Mouse (Mus musculus): Measurements from ENCODE around the gene Ran. TPM values are rescaled to one million over a fixed set of nuclear protein-coding genes. Genes with fewer than 3 reads are reported as not detected.

Gene Ran
- polyA plus RNA-seq, 1 experiment = 3,734 TPM

DNA sequence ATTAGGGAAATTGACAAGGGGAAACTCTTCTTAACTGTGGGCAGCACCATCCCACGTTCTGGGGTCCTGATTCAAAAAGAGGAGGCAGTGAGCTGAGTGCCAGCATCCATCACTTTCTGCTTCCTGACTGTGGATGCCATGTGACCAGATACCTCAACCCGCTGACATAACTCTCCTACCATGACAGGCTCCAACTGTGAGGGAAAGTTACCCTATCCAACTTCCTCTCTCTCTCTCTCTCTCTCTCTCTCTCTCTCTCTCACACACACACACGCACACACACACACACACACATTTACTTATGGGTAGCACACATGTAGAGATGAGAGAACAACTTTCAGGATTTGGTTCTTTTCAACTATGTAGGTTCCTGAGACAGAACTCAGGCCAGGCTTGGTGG, 10.3 kb upstream of the Ran start:
- peaks cover 69% of the 10 kb centered on the region for H3K4me1 ChIP-seq

DNA sequence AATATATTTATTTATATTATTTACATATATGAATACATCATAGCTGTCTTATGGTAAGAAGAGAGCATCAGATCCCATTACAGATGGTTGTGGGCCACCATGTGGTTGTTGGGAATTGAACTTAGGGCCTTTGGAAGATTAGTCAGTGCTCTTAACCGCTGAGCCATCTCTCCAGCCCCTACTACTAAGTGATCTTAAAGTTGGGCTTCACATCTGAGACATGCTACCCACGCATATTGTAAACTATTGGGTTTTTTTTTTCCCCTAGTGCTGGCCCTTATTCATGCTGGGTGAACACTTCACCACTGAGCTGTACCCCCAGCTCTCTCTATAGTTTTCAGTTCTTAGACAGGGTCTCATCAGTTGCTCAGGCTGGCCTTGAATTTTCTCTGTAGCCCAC, 8.9 kb upstream of the Ran start:
- Histone ChIP-seq H3K4me3 (replicated peaks) (no peak overlapping the region), H3K4me1 (peaks cover 55% of the 10 kb centered on the region), H3K9me3 (no peaks in the 10 kb centered on the region), H3K36me3 (replicated peaks; ENCODE audit: low read length) (peaks cover 10% of the 10 kb centered on the region), H3K27me3 (replicated peaks) (no peaks in the 10 kb centered on the region)
- TF ChIP-seq GATA1 (IDR thresholded peaks at IDR 0.05; ENCODE audit: borderline replicate concordance, low read length) (no peak), FLI1 (IDR thresholded peaks at IDR 0.05; ENCODE audit: low read length) (no peak)

More for the DNA sequence above, 10.3 kb upstream of the Ran start:
- no peaks in the 10 kb centered on the region for H3K27me3 ChIP-seq (replicated peaks)
- H3K4me3 ChIP-seq (replicated peaks) = peak overlapping the region; percentile 33
- no peaks in the 10 kb centered on the region for H3K9me3 ChIP-seq
- TF ChIP-seq FLI1 (IDR thresholded peaks at IDR 0.05; ENCODE audit: low read length) (no peak), GATA1 (IDR thresholded peaks at IDR 0.05; ENCODE audit: borderline replicate concordance, low read length) (no peak)
- H3K36me3 ChIP-seq (replicated peaks; ENCODE audit: low read length) = peaks cover 24% of the 10 kb centered on the region

DNA sequence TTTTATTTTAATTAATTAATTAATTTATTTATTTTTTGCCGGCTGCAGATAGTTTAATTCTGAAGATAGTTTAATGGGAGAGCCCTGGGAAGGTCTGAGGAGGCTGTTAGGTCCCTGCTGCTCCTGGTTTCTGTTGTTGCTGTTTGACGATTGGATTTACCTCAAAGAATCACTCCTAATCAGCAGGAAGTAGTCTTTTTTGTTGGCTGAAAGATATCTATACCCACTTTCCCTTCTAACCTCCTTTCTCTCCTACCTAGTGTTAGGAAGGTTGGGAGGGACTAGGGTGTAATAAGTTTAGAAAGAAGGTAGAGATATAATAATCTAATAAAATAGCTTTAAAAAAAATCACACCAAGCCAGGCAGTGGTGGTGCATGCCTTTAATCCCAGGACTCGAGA, 4.8 kb upstream of the Ran start:
- peaks cover 42% of the 10 kb centered on the region for H3K4me1 ChIP-seq
- no peak overlapping the region for H3K4me3 ChIP-seq (replicated peaks)
- TF ChIP-seq FLI1 (IDR thresholded peaks at IDR 0.05; ENCODE audit: low read length) = no peak
- H3K27me3 ChIP-seq (replicated peaks) = no peaks in the 10 kb centered on the region
- no peaks in the 10 kb centered on the region for H3K9me3 ChIP-seq
- no peaks in the 10 kb centered on the region for H3K36me3 ChIP-seq (replicated peaks; ENCODE audit: low read length)

DNA sequence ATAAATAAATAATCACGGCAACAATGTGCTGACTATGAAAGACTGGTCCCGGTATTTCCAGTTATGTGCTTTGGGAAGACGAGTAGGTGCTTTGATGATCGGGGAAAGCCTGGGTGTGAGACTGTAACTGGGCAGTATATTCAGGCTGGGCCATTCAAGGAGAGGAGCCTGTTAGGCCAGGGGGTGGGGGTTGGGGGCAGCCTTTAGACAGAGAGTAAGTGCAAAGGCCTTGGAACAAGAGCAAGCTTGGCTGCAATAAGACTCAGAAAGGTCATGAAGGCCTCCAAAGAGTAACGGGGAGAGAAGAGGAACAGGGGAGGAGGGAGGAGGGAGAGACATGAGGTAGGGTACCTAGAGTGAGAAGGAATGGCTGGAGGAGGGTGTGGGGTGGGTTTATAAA, 4.3 kb upstream of the Ran start:
- H3K9me3 ChIP-seq = no peaks in the 10 kb centered on the region
- no peaks in the 10 kb centered on the region for H3K27me3 ChIP-seq (replicated peaks)
- no peak for TF ChIP-seq FLI1 (IDR thresholded peaks at IDR 0.05; ENCODE audit: low read length)
- no peak for TF ChIP-seq GATA1 (IDR thresholded peaks at IDR 0.05; ENCODE audit: borderline replicate concordance, low read length)
- no peak overlapping the region for H3K4me3 ChIP-seq (replicated peaks)
- H3K4me1 ChIP-seq = peaks cover 39% of the 10 kb centered on the region
- no peaks in the 10 kb centered on the region for H3K36me3 ChIP-seq (replicated peaks; ENCODE audit: low read length)

DNA sequence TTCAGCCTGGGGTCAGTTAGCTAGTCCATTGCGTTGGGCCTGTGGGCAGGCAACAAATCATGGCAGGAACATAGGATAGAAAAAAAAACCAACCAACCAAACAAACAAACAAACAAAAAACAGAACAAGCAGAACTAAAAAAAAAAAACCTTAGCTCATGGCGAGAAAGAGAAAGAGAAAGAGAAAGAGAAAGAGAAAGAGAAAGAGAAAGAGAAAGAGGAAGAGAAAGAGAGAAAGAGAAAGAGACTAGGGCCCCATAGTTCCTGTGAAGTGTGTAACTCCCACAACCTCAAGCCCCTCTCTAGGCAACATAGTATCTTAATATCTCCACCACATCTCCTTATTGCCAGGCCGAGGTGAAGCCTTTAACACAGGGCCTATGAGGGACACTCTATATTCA, 3.5 kb upstream of the Ran start:
- Histone ChIP-seq H3K4me3 (replicated peaks) (no peak overlapping the region), H3K9me3 (no peaks in the 10 kb centered on the region), H3K36me3 (replicated peaks; ENCODE audit: low read length) (no peaks in the 10 kb centered on the region), H3K27me3 (replicated peaks) (no peaks in the 10 kb centered on the region), H3K4me1 (peaks cover 38% of the 10 kb centered on the region)
- TF ChIP-seq GATA1 (IDR thresholded peaks at IDR 0.05; ENCODE audit: borderline replicate concordance, low read length) (no peak), FLI1 (IDR thresholded peaks at IDR 0.05; ENCODE audit: low read length) (no peak)

DNA sequence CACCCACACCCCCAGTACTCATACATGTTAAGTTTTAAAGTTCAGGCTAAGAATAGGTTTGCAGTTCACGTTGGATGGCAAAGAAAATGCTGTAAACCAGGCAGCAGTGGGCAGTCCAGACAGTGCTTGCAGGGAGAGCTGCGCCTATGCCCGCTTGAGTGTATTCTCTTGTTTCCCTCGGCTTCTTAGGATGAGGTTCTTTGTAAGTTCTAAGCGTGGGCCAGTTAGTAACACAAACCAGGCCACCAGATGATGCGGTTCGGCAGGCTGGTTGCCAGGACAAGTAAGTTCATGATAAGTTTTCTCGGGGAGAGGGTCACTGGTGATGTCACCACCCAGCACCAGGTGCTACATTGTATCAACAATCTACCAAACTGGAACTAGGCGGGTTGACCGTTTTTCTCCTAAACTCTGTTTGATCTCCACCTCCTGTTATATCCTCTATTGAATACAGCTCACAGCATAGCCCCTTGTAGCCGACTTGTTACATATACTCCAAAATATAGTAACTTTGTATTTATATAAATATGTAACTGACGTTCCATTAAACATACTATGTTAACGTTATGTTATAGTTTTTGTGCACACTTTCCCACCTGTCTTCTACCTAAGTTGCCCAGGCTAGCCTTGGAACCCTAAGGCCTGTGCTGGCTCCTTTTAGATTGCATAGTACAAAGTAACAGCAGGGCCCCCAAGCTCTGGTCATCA, 933 bp upstream of the Ran start:
- Histone ChIP-seq H3K4me1 (peaks cover 36% of the 10 kb centered on the region), H3K27me3 (replicated peaks) (no peaks in the 10 kb centered on the region), H3K9me3 (no peaks in the 10 kb centered on the region), H3K4me3 (replicated peaks) (peak overlapping the region; percentile 99), H3K36me3 (replicated peaks; ENCODE audit: low read length) (peaks cover 15% of the 10 kb centered on the region)
- TF ChIP-seq GATA1 (IDR thresholded peaks at IDR 0.05; ENCODE audit: borderline replicate concordance, low read length) (no peak), FLI1 (IDR thresholded peaks at IDR 0.05; ENCODE audit: low read length) (no peak)

DNA sequence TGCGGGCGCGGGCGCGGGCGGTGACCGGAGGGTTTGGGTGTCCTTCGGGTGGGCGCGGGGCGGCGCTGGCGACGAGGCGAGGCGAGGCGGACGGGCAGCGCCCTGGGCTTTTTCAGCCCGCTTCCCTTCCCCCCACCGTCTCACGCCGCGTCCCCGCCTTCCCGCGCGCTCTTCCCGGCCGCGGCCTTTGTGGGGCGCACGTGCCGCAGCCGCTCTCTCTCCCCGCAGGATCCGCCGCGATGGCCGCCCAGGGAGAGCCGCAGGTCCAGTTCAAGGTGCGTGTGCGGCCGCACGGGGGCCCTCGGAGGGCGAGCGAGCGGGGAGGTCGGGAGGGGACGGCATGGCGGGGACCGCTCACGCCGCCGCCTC, 415 bp downstream of the Ran start:
- Histone ChIP-seq H3K27me3 (replicated peaks) (no peaks in the 10 kb centered on the region), H3K4me1 (peaks cover 36% of the 10 kb centered on the region), H3K4me3 (replicated peaks) (peak overlapping the region; percentile 99), H3K36me3 (replicated peaks; ENCODE audit: low read length) (peaks cover 27% of the 10 kb centered on the region), H3K9me3 (no peaks in the 10 kb centered on the region)
- TF ChIP-seq GATA1 (IDR thresholded peaks at IDR 0.05; ENCODE audit: borderline replicate concordance, low read length) (no peak), FLI1 (IDR thresholded peaks at IDR 0.05; ENCODE audit: low read length) (no peak)

DNA sequence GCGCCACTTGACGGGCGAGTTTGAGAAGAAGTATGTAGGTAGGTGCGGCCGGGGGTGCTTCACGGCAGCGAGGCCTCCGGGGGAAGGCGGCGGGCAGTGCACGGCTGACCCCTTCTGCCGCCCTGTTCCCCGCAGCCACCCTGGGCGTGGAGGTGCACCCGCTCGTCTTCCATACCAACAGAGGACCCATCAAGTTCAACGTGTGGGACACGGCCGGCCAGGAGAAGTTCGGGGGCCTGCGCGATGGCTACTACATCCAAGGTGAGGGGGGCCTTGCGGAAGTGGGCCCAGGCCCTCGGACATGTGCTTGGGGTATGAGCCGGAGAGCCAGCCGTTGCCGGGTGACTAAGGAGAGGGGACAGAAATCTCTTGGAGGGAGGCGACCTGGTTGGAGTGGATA, 862 bp downstream of the Ran start:
- peaks cover 31% of the 10 kb centered on the region for H3K36me3 ChIP-seq (replicated peaks; ENCODE audit: low read length)
- H3K27me3 ChIP-seq (replicated peaks) = no peaks in the 10 kb centered on the region
- H3K4me3 ChIP-seq (replicated peaks) = peak overlapping the region; percentile 99
- H3K9me3 ChIP-seq = no peaks in the 10 kb centered on the region
- H3K4me1 ChIP-seq = peaks cover 36% of the 10 kb centered on the region
- TF ChIP-seq GATA1 (IDR thresholded peaks at IDR 0.05; ENCODE audit: borderline replicate concordance, low read length) = no peak
- no peak for TF ChIP-seq FLI1 (IDR thresholded peaks at IDR 0.05; ENCODE audit: low read length)

DNA sequence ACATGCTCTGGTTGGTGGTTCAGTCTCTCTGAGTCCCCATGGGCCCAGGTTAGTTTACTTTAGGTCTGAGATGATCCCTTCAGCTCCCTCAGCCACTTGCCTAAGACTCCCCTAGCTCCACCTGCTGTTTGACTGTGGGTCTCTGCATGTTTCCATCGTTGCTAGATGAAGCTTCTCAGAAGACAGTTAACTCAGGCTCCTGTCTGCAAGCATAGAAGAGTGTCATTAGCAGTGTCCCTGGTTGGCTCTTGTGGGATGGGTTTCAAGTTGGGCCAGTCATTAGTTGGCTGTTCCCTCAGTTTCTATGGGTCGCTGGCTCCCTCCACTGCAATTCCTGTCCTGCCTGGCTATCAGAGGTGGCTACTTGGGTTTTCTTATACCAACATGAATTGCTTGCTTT, 5.2 kb downstream of the Ran start:
- Histone ChIP-seq H3K4me3 (replicated peaks) (no peak overlapping the region), H3K27me3 (replicated peaks) (no peaks in the 10 kb centered on the region), H3K4me1 (peaks cover 15% of the 10 kb centered on the region), H3K9me3 (no peaks in the 10 kb centered on the region), H3K36me3 (replicated peaks; ENCODE audit: low read length) (peaks cover 39% of the 10 kb centered on the region)
- TF ChIP-seq FLI1 (IDR thresholded peaks at IDR 0.05; ENCODE audit: low read length) = no peak
- TF ChIP-seq GATA1 (IDR thresholded peaks at IDR 0.05; ENCODE audit: borderline replicate concordance, low read length) = no peak

DNA sequence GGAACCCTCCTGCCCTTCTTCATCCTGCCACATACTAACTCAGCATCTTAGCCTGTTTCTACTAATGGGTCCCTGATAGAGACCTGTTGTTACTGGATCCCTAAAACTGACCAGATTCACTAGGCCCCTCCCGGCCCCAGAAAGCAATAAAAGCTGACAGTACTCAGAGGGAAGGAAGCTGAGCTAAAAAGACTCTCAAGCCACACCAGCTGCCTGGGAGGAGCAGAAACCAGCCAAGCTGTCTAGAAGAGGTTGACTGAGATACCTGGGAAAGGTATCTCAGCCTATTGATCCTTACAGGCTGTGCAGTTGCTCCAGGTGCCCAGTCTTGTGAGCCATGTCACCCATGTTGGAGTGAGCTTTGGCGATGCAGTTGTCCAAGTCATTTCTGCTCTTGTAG, 5.9 kb downstream of the Ran start:
- Histone ChIP-seq H3K27me3 (replicated peaks) (no peaks in the 10 kb centered on the region), H3K4me3 (replicated peaks) (no peak overlapping the region), H3K4me1 (peaks cover 15% of the 10 kb centered on the region), H3K36me3 (replicated peaks; ENCODE audit: low read length) (peaks cover 39% of the 10 kb centered on the region), H3K9me3 (no peaks in the 10 kb centered on the region)
- TF ChIP-seq FLI1 (IDR thresholded peaks at IDR 0.05; ENCODE audit: low read length) = no peak
- TF ChIP-seq GATA1 (IDR thresholded peaks at IDR 0.05; ENCODE audit: borderline replicate concordance, low read length) = no peak

DNA sequence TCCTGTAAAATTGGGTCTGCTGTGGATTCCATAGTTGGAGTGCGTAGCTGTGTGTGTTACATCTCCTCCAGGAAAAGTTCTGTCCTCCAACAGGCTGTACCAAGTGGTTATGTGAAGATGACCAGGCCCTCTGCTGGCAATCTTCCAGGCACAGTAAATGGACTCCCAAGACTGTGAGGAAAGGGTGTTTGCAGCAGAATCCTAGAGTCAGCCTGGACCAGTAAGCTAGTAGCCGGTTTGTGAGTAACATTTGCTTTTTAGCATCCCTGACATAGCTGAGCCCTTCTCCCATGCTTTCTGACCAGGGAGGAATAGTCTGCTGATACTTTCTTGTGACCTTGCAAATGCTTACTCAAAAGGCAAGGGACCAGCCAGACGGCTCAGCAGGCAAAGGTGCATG, 6.3 kb downstream of the Ran start:
- Histone ChIP-seq H3K9me3 (no peaks in the 10 kb centered on the region), H3K4me3 (replicated peaks) (no peak overlapping the region), H3K36me3 (replicated peaks; ENCODE audit: low read length) (peaks cover 39% of the 10 kb centered on the region), H3K27me3 (replicated peaks) (no peaks in the 10 kb centered on the region), H3K4me1 (peaks cover 13% of the 10 kb centered on the region)
- no peak for TF ChIP-seq FLI1 (IDR thresholded peaks at IDR 0.05; ENCODE audit: low read length)
- TF ChIP-seq GATA1 (IDR thresholded peaks at IDR 0.05; ENCODE audit: borderline replicate concordance, low read length) = no peak

Data from megakaryocyte, embryonic 14.5 days (primary cell).